Mouse (Mus musculus) MEL (cell line): Measurements from ENCODE around the gene Snapc4. TPM values are rescaled to one million over a fixed set of nuclear protein-coding genes. Genes with fewer than 3 reads are reported as not detected.

ENCODE experiments used
- DNase-seq: peaks from one replicate; pipeline ENCODE4 v3.0.0; 2011; ENCODE audit warnings: low read depth, low spot score
- H3K27ac ChIP-seq: 2 replicates; pipeline ENCODE4 v1.5.1; 2012; ENCODE audit warnings: low read depth, mild to moderate bottlenecking, control low read depth, low read length, moderate library complexity; ENCODE audit not compliant: control insufficient read depth
- H3K27me3 ChIP-seq, 2 experiments: fragments of 150-350 bp in 1 of 2; sonication (generic) in 1 of 2; 2 replicates each; pipeline ENCODE4 v1.6.1; 2012; ENCODE audit warnings: low read length in 2 of 2, mild to moderate bottlenecking in 2 of 2, improper control_type of control experiment in 1 of 2, moderate library complexity in 1 of 2; ENCODE audit not compliant: insufficient read depth in 2 of 2, control insufficient read depth in 1 of 2
- H3K36me3 ChIP-seq, 2 experiments: 2 replicates each; pipeline ENCODE4 v1.6.1; 2012 to 2014; ENCODE audit warnings: low read length in 2 of 2, improper control_type of control experiment in 1 of 2, inconsistent platforms in 1 of 2, mild to moderate bottlenecking in 1 of 2; ENCODE audit not compliant: insufficient read depth in 2 of 2, control insufficient read depth in 1 of 2
- H3K4me1 ChIP-seq, 2 experiments: fragments of 150-350 bp in 1 of 2; sonication (generic) in 1 of 2; 2 replicates each; pipeline ENCODE4 v1.6.1; 2012; ENCODE audit warnings: low read length in 2 of 2, improper control_type of control experiment in 1 of 2, mild to moderate bottlenecking in 1 of 2; ENCODE audit not compliant: insufficient read depth in 2 of 2, control insufficient read depth in 1 of 2
- H3K4me3 ChIP-seq, 2 experiments: fragments of 150-350 bp in 1 of 2; sonication (generic) in 1 of 2; 2 replicates each; pipeline ENCODE4 v1.5.1; 2012; ENCODE audit warnings: low read depth in 2 of 2, low read length in 2 of 2, mild to moderate bottlenecking in 2 of 2, moderate library complexity in 2 of 2, control low read depth in 1 of 2, improper control_type of control experiment in 1 of 2; ENCODE audit not compliant: control insufficient read depth in 1 of 2, insufficient read depth in 1 of 2
- H3K79me2 ChIP-seq: 2 replicates; pipeline ENCODE4 v1.6.1; 2012; ENCODE audit warnings: mild to moderate bottlenecking, low read length, moderate library complexity; ENCODE audit not compliant: control insufficient read depth, poor library complexity, insufficient read depth
- H3K9ac ChIP-seq: 2 replicates; pipeline ENCODE4 v1.6.1; 2012; ENCODE audit warnings: low read depth, mild to moderate bottlenecking, control low read depth, low read length, moderate library complexity; ENCODE audit not compliant: control insufficient read depth, poor library complexity, severe bottlenecking
- H3K9me3 ChIP-seq: fragments of 150-350 bp; sonication (generic); replicated peaks from 2 replicates; pipeline ENCODE4 v1.6.1; 2012; ENCODE audit warnings: mild to moderate bottlenecking, low read length, improper control_type of control experiment, moderate library complexity; ENCODE audit not compliant: insufficient read depth
- CTCF ChIP-seq, 3 experiments: IDR thresholded peaks in 2 of 3; conservative IDR thresholded peaks in 1 of 3; 2 replicates each; pipeline ENCODE4 v1.5.1; 2011 to 2012; ENCODE audit warnings: low read length in 3 of 3, low read depth in 2 of 3, mild to moderate bottlenecking in 2 of 3, improper control_type of control experiment in 1 of 3, inconsistent platforms in 1 of 3, mixed read lengths in 1 of 3, moderate library complexity in 1 of 3; ENCODE audit not compliant: control insufficient read depth in 1 of 3, insufficient read depth in 1 of 3, poor library complexity in 1 of 3, severe bottlenecking in 1 of 3
- EP300 ChIP-seq, 2 experiments: IDR thresholded peaks; 2 replicates each; pipeline ENCODE4 v1.6.1; 2011; ENCODE audit warnings: improper control_type of control experiment in 2 of 2, low read length in 2 of 2, low read depth in 1 of 2, mild to moderate bottlenecking in 1 of 2
- KAT2A ChIP-seq: conservative IDR thresholded peaks from 2 replicates; pipeline ENCODE4 v1.6.1; 2012; ENCODE audit warnings: low read depth, low read length, improper control_type of control experiment, inconsistent platforms
- MAFK ChIP-seq: IDR thresholded peaks from 2 replicates; pipeline ENCODE4 v1.6.1; 2011; ENCODE audit warnings: low read depth, mild to moderate bottlenecking, low read length, improper control_type of control experiment, borderline replicate concordance
- MAX ChIP-seq: IDR thresholded peaks from 2 replicates; pipeline ENCODE4 v1.6.1; 2011; ENCODE audit warnings: low read length, improper control_type of control experiment
- MXI1 ChIP-seq: IDR thresholded peaks from 2 replicates; pipeline ENCODE4 v1.6.1; 2011; ENCODE audit warnings: mild to moderate bottlenecking, low read depth, low read length, improper control_type of control experiment
- POLR2A ChIP-seq, 2 experiments: IDR thresholded peaks; 2 replicates each; pipeline ENCODE4 v1.6.1; 2011 to 2012; ENCODE audit warnings: low read length in 2 of 2, mild to moderate bottlenecking in 2 of 2, control low read depth in 1 of 2, improper control_type of control experiment in 1 of 2, low read depth in 1 of 2, moderate library complexity in 1 of 2; ENCODE audit not compliant: control insufficient read depth in 1 of 2, insufficient read depth in 1 of 2, poor library complexity in 1 of 2
- RAD21 ChIP-seq: IDR thresholded peaks from 2 replicates; pipeline ENCODE4 v1.6.1; 2011; ENCODE audit warnings: mild to moderate bottlenecking, low read depth, low read length, improper control_type of control experiment
- TBP ChIP-seq: IDR thresholded peaks from 2 replicates; pipeline ENCODE4 v1.8.0; 2011; ENCODE audit warnings: low read depth, low read length, improper control_type of control experiment
- USF1 ChIP-seq: IDR thresholded peaks from 2 replicates; pipeline ENCODE4 v1.6.1; 2014; ENCODE audit warnings: low read depth, mild to moderate bottlenecking, inconsistent platforms, low read length, improper control_type of control experiment, moderate library complexity
- USF2 ChIP-seq, 2 experiments: IDR thresholded peaks; 2 replicates each; pipeline ENCODE4 v1.6.1; 2011 to 2012; ENCODE audit warnings: improper control_type of control experiment in 2 of 2, low read length in 2 of 2, borderline replicate concordance in 1 of 2, inconsistent platforms in 1 of 2, low read depth in 1 of 2, mild to moderate bottlenecking in 1 of 2; ENCODE audit not compliant: insufficient read depth in 1 of 2
- polyA plus RNA-seq, 2 experiments: library from polyadenylated mRNA; stranded (reverse) in 1 of 2; unstranded in 1 of 2; fragments of >175 nt in 1 of 2; fragments of >200 nt in 1 of 2; gene quantifications; 2 replicates each; pipeline versions ENCODE4 v1.2.1 to v1.2.4; 2012; ENCODE audit warnings: low replicate concordance in 2 of 2, low read depth in 1 of 2; ENCODE audit not compliant: insufficient read length in 2 of 2, insufficient read depth in 1 of 2, missing spikeins in 1 of 2
- total RNA-seq: library from RNA; depleted of rRNA; stranded (reverse); fragments of 300-350 nt; gene quantifications from 2 replicates; pipeline ENCODE4 v1.2.3, GENCODE M21; 2012

The Snapc4 gene
- total and polyA plus RNA-seq, 3 experiments = 49.3 to 57.6 TPM; not detected in 1

DNA sequence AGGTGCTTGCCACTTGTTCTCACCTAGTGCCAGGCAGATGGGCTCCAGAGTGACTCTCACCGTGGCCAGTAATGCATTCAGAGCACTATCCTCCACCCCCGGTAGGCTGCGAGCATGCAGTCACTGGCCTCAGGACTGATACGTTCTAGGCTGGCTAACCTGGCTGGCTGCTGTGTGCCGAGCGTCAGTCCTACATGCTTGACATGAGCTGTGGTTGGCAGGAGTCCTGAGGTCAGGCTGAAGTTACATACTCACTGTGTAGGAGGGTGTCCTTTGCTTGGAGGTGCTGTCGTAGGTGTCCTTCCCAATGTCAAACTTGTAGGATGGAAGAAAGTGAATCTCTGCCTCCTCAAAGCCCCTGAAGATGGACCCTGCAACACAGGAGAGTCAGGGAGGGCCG is 18.5 kb upstream of the Snapc4 start:
- Histone ChIP-seq H3K79me2 (no peaks in the 10 kb centered on the region), H3K9me3 (no peaks in the 10 kb centered on the region), H3K36me3 (peaks cover 0 to 18% of the 10 kb centered on the region in 2 experiments; a peak in 2 of 4 replicates), H3K4me1 (no peaks in the 10 kb centered on the region), H3K27ac (no peak overlapping the region), H3K27me3 (no peaks in the 10 kb centered on the region), H3K4me3 (no peak overlapping the region), H3K9ac (no peak overlapping the region)
- no peak for TF ChIP-seq CTCF (IDR thresholded peaks at IDR 0.05 in 2 of 3, conservative IDR thresholded peaks at IDR 0.05 in 1 of 3; ENCODE audit: control insufficient read depth in 1 of 3, insufficient read depth in 1 of 3, low read depth in 2 of 3, low read length in 3 of 3, poor library complexity in 1 of 3, severe bottlenecking in 1 of 3)
- no peak for TF ChIP-seq KAT2A
- 0 out of 4 replicates have a peak, but pooled peaks of 1 of the 2 experiments have one; percentile 21 for TF ChIP-seq POLR2A (IDR thresholded peaks at IDR 0.05; ENCODE audit: control insufficient read depth in 1 of 2, insufficient read depth in 1 of 2, low read depth in 1 of 2, low read length in 2 of 2, poor library complexity in 1 of 2)
- no peak for DNase-seq

GRCm38 (mm10) chr2:26391617-26392016 is 11.2 kb upstream of the Snapc4 start:
- H3K4me1 ChIP-seq = peaks cover 0 to 11% of the 10 kb centered on the region in 2 experiments; a peak in 3 of 4 replicates
- no peak for DNase-seq

GRCm38 (mm10) chr2:26390954-26391353 is 10.5 kb upstream of the Snapc4 start:
- Histone ChIP-seq H3K79me2 (peaks cover 31% of the 10 kb centered on the region), H3K4me1 (peaks cover 0 to 11% of the 10 kb centered on the region in 2 experiments; a peak in 3 of 4 replicates), H3K27ac (no peak overlapping the region), H3K27me3 (no peaks in the 10 kb centered on the region), H3K4me3 (no peak overlapping the region), H3K9me3 (no peaks in the 10 kb centered on the region), H3K9ac (no peak overlapping the region), H3K36me3 (peaks cover 7 to 18% of the 10 kb centered on the region in 2 experiments)
- TF ChIP-seq MAFK (no peak), USF1 (no peak), MXI1 (no peak), TBP (no peak), EP300 (IDR thresholded peaks at IDR 0.05; ENCODE audit: low read depth in 1 of 2, low read length in 2 of 2) (no peak), USF2 (IDR thresholded peaks at IDR 0.05; ENCODE audit: borderline replicate concordance in 1 of 2, insufficient read depth in 1 of 2, low read depth in 1 of 2, low read length in 2 of 2) (no peak), RAD21 (no peak)
- no peak for DNase-seq

More at GRCm38 (mm10) chr2:26391617-26392016, 11.2 kb upstream of the Snapc4 start:
- TF ChIP-seq MAX = no peak
- 0 out of 4 replicates have a peak, but pooled peaks of 1 of the 2 experiments have one; percentile 18 for TF ChIP-seq POLR2A (IDR thresholded peaks at IDR 0.05; ENCODE audit: control insufficient read depth in 1 of 2, insufficient read depth in 1 of 2, low read depth in 1 of 2, low read length in 2 of 2, poor library complexity in 1 of 2)
- H3K9me3 ChIP-seq = no peaks in the 10 kb centered on the region
- no peak overlapping the region for H3K27ac ChIP-seq
- H3K79me2 ChIP-seq = peaks cover 31% of the 10 kb centered on the region
- H3K4me3 ChIP-seq = no peak overlapping the region
- no peak overlapping the region for H3K9ac ChIP-seq
- peaks cover 7 to 22% of the 10 kb centered on the region in 2 experiments for H3K36me3 ChIP-seq
- no peaks in the 10 kb centered on the region for H3K27me3 ChIP-seq
